Mouse (Mus musculus) layer of hippocampus, postnatal 14 days (tissue): ENCODE results near the gene Cdh22. TPM values are rescaled to one million over a fixed set of nuclear protein-coding genes. Genes with fewer than 3 reads are reported as not detected.

Source experiments
- DNase-seq, 2 experiments: peaks; one replicate each; pipeline ENCODE4 v3.0.0; 2021 to 2022; ENCODE audit warnings: low spot score in 2 of 2, mixed read lengths in 1 of 2
- total RNA-seq, 2 experiments: library from RNA; stranded (reverse); gene quantifications; 2 replicates each; pipeline ENCODE4 v1.2.3; 2021

Gene Cdh22
- total RNA-seq, 2 experiments from 2014 or later, result 9.5 to 12.7 TPM

DNA sequence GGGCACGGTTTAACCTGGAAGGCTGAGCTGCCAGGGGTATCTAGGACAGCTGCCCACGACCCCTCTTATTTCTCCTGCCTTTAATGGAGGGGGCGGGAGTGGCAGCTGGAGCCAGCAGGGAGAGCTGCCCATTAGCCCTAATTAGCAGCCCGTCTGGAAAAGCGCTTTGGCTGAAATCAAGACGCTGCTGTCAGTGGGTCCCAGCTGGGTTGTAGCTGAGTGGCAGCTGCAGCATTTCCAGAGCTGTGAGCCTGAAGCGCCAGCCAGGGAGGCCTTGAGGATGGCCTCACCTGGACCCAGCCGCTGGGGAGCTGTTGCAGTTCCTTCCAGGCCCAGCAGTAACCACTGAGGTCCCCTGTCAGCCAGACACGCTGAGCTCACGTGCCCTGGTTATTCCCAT is 138.3 kb downstream of the Cdh22 start:
- DNase-seq, result peak in 1 of 2 experiments; percentile 22

DNA sequence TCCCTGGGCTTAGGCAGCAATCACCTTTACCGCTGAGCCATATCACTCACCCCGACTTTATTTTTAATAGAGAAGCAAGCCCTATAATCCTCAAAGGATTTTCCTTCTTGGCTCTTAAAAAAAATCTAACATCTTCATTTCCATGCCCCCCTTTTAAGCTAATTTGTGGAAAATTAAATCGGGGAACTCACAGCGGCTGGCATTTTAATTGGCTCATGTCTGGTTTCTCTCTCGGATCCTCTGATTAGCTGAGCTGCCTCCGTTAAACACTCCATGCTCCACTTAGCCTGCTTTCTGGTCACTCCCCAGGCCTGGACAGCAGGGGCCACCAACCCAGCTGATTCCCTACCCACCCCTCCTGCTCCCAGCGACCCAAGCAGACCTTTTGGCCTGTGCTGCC is 142.3 kb downstream of the Cdh22 start:
- no peak for DNase-seq

DNA sequence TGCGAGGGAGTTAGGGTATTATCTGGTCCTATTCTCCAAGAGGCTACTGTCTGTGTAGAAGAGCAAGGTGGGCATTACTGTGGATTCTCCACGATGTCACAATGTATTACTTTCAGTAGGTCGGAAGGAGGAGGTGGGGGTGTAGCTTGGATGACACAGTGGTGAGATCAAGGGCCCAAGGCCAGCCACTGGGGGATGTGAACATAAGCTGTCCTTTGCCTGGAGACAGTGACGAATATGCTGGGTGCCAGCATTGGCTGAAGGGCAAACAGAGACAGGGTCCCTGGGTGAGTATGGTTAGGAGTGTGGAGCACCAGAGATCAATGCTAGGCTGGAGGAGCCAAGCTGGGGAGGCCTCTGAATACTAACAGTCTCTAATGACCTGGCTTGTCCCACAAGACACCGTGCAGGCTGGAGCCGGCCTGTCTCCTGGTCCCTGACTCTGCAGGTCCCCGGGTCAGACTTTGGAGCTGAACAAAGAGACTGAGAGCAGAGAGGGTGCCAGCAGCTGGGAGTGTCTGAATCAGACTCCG is 143.2 kb downstream of the Cdh22 start:
- no peak for DNase-seq

DNA sequence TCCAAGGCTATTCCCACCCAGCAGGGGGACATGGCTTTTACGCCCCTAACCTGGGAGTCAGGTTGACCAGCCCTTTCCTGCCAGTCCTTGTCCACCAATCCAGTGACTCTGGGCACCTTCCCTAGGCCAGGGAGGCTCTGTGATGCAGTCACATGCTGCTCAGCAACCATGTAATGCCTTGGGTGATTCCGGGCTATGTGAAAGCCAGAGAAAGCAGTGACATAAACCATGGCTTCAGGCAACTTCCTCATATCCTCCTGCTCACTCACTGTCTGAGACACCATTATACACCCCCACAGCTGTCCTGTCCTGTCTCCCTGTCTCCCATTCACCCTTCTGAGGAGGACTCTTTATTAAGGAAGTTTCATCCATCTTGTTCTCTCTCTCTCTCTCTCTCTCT is 144.0 kb downstream of the Cdh22 start, which contains the start of gene 1700025C18Rik:
Gene 1700025C18Rik (minus strand): TSS at position 101 of the 400 bp plus-strand sequence.
- no peak for DNase-seq

DNA sequence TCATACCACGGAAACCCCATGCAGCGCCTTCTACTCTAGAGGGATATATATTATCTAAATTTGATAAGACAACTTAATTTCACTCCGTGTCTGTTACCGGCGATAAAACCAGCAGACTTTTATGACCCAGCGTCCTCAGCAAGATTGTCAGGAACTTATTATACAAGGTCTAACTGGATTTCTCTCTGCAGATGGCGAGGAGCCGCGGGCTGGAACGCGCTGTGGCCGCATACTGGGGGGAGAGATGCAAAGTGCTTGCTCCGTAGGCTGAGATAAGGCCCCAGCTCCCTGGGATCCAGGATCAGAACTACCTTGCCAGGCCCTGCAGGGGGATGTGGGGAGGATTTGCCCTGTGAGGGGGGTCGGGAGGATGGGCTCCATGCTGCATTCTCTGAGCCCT is 145.2 kb downstream of the Cdh22 start:
- no peak for DNase-seq

DNA sequence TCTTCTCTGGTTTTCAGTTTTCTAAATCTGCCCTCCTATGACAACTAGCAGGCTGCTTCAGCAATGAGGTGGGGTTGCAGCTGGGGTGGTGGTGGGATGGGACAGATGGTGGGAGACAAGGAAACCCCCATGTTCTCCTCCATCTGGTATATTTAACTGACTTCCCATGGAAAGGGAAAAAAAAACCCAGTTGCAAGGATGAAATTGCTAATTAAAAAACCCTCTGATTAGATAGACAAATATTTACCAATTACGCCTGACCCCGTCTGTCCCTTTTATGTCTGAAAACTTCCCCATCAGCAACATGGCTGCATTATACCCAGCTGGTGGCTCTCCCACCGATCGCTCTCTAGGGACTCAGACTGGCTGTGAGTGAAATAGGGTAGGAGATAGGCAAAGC is 148.0 kb downstream of the Cdh22 start:
- DNase-seq, result peak in 1 of 2 experiments; percentile 61

DNA sequence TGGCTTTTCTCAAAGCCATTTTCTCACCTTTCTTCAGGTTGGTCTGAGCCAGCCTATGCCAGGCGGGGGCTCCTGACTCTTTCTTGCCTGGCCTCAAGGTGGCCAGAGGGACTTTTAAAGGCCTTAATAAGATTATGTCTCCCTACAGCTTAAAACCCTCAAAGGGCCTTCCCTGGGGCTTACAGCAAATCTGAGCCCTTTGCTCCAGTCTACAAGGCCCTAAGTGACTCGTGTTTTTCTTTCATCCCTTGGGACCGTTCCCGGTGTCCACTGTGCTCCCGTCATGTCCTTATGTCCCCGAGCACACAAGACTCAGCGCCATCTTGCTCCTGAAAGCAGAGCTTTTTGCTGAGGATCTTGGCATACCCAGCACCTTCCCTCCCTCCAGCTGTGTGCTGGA is 153.4 kb downstream of the Cdh22 start:
- no peak for DNase-seq

DNA sequence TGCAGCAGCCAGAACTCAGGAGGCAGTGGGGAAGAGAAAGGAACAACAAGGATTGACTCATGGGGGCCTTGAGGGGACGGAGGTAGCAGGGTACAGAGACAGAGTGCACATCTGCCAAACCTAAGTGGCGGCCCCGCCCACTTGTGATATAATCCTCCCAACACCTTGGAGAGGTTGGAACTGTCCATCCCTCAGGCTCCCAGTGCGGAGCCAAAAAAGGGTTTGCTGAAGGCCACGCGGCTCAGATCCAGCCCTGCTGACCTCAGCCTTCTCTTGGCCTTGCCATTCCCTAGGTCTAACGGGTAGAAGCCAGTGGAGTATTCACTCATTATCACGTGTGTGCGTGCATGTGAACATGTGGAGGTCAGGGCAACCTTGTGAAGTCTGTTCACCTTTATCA is 154.0 kb downstream of the Cdh22 start:
- no peak for DNase-seq

DNA sequence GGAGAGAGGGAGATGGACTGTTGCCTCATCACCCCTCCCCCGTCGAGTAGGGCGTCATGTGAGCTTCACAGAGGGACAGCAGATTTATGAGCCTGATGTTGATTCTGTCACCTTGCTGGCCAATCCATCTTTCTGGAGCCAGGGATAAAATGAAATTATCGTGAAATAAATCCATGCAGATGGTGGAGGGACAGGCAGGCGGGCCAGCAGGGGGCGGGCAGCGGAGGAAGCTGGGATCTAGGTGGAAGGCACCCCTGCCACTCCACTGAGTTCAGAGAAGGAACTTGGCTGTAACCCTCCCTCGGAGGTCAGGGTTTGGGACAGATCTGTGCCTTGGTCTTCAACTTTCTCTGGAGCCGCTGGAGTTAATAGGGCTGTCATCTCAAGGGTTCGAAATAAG is 156.0 kb downstream of the Cdh22 start:
- no peak for DNase-seq

DNA sequence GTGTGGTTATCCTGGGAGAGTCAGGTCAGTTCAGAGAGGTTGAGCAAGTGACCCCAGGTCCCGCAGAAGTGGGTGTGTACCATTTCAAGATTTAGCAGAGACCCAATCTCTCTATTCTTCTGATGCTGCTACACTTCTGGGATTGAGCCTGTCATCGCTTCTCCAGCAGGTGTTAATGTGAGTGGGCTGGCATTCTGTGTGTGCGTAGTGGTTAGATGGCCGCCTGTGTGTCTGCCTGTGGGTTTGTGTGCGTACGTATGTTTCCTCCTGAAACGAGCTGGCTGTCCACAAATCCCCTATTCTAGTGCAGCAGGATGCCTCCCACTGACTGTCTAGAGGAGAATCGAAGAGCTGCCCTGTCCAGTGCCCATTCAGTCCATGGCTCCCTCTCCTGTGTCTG is 156.6 kb downstream of the Cdh22 start:
- DNase-seq, result no peak

DNA sequence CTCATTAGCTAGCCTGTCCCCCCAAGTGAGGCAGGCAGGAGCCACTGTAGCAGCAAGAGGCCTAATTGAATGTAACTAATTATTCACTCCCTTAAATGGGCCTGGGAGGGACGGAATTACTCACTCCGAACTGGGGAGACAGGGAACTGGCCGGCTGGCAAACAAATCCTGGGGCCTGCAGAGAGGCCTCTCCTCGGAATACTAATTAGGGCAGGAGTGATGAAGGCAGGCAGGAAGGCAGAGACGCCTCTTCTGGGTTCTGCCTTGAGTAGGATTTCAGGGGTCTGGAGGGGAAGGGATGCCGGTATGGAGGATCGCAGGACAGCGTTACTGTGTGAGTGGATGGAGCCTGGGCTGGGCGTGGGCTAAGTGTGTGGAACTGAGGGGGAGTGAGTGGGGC is 157.6 kb downstream of the Cdh22 start:
- DNase-seq, result no peak

DNA sequence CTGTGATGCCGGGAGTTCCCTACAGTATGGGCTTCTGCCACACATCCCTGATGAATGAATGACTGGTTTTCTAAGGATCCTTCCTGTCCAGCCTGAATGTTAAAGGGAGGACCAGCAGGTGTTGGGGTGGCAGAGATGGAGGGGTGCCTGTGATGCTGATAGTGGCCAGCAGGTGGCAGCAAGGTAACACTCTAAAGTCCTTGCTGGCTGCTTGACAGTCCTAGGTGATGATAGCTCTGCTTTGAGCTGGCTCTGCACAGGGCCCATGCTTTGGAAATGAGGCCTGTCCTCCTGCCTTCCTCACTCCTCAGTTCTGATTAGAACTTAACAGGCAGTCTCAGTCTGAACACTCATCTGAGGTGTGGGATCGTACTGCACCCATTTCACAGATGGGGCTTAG is 159.7 kb downstream of the Cdh22 start:
- peak; percentile 82 to 88 for DNase-seq

DNA sequence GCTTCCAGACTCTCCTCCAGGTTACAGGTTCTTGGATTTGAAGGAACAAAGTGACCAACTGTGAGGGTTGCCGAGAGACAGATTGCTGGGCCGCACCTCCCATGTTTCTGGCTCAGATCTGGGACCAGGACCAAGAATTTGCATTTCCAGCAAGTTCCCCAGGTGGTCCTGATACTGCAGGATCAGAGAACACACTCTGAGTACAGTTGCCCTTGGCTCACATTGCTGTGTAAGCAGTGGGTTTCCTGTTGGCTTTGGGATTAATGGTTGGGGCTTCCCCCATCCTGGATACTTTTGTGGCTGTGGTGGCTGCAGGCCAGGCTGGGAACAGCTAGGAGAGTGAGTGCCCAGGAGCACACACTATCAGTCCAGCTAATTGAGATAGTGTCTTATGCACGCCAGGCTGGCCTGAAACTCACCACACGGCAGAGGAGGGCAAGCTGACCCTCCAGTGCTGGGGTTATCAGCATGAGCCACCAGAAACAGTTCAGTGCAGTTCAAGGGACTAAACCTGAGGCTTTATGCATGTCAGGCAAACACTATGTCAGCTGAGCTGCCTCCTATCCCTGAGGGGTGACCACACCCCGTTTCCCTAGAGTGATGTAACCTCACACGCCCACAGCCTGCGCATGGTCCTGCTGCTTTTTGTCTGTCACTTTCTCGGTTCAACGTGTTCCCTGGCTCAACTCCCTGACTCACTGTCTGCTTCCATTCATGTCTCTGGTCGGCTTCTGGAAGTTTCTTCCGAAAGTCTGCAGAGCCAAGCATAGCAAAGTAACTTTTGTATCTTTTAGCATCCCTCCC is 160.4 kb downstream of the Cdh22 start:
- peak; percentile 15 to 59 for DNase-seq

DNA sequence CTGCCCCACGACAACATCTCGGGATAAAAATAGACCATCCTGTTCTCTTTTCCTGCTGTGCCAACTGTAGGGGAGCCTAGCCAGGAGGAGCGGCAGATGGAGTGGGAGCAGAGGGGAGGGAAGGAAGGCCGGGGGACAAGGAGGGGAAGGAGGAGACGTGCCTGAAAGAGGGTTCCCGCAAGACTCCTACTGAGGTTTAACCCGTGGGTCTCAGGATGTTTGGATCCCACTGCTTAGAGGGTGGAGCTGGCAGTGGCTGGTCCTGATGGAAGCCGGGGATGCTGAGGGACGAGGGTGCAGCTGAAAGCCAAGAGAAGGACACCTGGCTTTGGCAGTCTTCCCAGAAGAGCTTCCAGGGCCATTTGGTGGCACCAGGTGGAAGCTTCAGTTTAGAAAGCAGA is 161.3 kb downstream of the Cdh22 start:
- DNase-seq, result peak; percentile 37 to 42

DNA sequence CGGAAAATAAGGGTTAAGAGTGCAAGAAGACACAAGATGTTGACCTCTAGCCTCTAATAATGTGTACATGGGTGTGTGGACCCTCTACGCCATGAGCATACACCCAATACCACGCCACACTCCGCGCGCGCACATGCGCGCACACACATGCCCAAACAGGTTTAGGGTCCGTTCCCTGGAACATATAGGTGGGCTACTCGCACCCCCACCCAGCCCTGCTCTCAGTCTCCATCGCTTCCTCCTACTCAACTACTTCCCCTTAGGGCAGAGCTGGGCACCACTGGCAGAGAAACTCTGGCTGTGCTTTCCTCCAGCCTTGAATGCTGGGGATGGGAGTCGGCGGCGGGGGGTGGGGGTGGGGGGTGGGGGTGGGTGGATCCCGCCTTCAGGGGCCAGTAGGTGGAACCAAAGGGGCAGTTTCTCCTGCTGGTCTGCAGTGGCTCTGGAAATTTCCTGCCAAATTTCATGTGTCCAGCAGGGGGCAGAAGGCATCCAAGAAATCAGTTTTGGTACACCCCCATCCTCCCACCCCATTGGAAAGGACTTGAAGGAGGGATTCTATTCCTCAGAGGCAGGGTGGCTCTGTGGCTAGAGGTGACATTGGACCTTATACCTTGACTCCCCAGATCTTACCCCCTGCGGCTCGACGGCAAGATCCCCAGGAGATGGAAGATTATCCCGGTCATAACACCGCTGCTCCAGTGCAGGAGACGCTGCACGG is 164.4 kb downstream of the Cdh22 start:
- peak; percentile 66 to 76 for DNase-seq

DNA sequence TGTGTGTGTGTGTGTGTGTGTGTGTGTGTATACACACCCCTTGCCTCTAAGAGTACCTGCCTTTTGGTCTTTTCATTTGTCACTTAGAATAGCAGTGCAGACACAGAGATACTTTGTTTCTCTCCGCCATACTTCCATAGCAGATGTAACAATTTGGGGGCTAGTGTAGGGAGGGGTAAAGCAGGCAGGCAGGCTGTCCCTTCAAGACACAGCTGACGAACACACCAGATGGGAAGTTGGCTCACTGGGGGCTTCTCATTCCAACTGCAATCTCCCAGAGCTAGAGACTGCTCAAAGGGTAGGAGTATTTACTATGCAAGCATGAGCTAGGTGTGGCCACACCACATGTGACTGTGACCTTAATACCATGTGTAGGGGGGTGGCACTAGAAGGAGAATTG is 165.8 kb downstream of the Cdh22 start:
- DNase-seq, result peak in 1 of 2 experiments; percentile 43

DNA sequence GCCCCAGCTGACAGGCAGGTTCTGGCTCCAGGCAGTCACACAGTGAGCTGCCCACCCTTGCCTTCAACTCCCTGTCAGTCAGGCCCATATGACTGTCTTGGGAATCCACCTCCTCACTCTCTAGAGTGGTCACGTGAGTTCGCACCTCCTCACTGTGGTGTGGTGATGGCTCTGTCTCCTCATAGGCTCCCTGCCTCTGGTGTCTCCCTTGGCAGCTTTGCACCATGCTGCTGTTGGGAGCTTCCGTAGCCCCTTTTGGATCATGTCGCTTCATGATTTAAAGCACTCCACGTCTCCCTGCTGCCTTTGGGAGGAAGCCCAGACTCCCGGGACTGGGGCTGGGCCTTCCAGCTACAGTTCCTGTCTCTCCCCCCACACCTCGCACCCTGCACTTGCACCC is 170.2 kb downstream of the Cdh22 start:
- peak in 1 of 2 experiments; percentile 25 for DNase-seq

DNA sequence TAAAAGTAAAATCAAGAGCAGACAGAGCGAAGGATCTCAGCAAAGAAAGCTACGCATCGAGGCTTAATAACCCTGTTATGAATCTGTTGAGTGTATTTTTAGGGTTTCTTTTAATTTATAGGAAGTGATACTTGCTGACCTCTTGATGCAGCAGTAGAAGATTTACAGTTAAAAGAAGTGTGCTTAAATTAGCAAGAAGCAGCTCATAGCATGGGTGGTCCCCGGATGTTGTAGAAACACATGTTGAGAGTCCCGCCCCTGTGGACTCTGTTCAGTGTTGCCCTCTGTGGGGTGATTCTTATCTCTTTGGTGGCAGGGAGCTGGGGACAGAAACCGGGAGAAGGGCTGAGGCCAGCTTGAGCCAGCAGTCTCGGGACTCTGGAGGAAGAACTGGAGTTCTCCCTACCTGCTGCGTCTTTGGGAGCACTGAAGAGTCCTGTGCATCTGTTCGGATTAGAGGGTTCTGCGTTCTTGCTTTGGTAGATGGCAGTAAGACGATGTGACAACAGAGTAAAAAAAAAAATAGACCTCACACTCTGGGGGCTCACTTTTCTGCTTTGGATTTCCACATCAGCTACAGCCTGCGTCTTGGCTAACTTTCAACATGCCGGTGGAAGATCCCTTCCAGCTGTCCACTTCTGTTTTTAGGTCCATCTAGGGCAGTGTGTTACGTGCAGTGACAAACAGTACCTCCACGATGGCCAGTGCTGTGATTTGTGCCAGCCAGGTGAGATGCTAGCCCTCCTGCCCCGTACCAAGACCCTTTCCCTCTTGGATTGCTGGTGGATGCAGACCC is 172.8 kb downstream of the Cdh22 start:
- no peak for DNase-seq
